Mouse (Mus musculus): ENCODE measurements around the gene Nudt7.

The Nudt7 gene

DNA sequence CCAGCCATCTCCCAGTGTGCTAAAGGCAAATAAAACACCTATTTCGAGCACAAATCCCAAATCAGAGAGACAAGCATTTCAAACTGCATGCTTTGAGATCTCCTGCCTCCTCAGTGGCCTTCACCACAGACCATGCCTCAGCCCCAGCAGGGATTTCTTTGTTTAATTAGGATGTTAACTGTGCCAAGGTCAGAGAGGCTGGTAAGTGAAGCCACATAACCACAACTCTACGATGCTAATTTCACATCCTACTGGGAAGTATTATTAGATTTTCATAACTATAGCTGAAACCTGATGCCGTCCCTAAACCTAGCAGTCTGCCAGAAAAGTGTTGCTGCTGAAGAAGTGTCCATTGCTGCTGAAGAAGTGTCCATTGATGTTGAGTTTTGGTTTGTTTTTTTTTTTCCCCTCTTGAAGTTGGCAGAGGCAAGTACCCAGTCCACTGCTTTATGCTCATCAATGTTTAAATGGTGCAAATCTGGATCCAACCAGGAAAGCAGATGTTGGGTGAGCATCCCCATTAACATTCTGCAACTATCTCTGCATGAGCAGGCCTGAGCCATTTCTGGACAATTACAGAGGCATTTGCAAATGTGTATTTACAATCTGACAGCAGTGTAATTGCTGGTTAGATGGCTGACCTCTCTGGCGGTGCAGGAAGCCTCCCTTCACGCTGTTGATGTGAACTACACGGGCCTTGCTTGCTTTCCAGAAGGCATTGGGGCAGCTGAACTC is 20.1 kb downstream of the Nudt7 start:
- no peak for DNase-seq

DNA sequence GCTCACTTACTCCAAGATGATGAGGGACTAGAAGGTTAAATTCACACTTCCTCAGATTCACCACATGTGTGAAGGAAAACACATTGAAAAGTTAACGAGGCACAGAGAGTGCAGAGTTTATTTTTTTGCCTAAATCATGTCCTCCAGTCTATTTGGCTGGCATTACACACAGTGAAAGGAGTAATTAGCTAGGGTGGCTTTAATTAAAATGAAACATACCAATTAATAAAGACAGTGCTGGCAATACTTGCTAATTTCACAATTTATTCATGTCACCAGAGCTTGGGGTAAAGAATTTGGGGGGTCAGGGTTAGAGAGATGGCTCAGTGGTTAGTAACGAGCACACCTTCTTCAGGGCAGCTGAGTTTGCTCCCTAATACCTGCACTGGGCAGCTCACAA is 25.2 kb downstream of the Nudt7 start:
- DNase-seq = no peak

DNA sequence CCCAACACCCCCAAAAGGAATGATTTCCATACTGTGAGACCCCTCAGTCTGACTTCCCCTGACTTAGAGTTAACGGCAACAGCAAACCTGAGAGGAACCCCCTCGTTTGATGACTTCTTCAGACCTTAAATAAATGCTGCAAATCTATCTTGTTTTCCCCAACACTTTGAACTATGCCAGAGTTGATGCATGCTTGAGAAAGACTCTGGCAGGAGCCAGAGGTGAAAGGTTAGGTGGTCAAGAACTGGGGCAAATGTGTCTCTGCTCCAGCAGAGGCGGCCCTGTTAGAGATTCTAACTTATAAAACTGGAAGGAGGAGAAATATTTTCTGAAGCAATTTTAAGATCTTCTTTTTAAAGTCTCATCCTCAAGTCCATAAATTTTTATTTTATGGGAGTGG is 26.3 kb downstream of the Nudt7 start:
- no peak for DNase-seq

DNA sequence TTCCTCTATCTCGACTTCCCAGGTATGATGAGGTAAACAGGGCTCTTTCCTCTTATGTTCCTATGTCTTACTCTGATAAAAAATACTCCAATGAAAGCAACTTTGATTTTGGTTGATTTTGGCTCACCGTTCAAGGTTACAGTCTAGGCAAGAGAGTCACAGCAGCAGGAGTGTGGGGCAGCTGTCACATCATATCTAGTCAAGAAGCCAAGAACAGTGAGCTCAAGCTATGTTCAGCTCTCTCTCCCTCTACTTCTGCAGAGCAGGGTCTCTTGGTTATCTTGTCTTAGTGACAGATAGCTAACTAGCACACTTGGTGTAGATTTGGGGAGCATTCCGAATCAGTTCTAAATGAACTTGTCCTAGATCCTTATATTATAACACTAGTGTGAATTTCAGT is 30.5 kb downstream of the Nudt7 start:
- DNase-seq = no peak

DNA sequence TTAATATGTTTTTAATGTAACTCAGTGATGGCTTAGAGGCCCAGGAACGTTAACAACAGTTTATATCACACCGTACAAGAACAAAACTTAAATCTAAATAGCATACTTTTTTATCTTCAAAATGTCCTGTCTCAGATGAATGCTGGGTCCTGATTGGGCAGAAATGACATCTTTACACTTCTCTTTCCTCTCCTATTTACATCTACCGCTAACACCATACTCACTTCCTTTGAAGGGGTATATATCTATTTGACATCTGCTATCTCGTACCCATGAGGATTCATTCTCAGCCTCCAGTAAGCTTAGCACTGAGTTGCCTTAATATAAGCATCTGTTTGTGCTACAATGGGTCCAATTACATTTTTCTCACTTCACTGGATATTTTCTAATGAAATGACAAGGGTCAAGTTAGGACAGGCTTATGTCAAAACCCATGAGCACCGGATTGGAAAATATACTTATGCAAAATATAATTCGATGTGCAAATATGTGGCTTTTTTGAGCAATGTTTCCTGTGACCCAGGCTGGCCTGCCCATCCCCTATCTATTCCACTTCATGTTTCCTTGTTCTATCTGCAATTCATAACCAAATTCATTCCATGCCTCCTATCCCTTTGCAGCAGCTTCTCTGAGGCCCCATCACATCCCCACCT is 31.2 kb downstream of the Nudt7 start:
- no peak for DNase-seq

DNA sequence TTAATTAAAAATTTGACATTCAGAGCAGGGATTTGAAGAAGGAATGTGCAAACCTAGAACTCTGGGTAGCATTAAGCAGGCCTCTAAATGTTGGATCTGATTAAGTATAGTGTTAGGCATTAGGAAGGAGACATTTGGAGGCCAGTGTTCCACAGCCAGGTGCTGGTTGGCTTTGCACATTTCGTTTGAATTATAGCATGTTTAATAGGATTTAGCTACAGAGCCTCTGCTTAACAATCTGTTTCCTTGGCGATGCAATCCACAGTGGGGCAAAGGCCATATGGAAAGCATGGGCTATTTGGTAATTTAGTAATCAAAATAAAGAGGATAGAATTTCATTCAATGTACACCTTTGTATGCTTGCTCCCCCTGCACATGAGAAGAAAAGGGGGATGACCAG is 32.4 kb downstream of the Nudt7 start:
- DNase-seq = no peak

DNA sequence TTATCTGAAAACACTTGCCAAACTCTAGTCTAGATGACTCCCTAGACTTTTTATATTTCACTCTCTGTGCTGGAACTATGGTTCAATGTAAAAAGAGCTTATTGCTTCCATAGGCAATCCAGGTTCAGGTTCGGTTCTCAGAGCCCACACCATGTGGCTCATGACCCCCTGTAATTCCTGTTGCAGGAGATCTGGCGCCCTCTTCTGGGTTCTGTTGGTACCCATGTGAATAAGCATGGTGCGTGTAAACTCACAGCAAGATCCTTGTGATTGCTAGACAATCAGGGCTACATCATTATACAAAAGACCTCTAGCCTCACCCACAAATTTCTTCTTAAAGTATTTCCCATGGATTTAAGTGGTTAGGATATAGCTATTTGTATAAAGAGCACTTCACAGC is 43.4 kb downstream of the Nudt7 start:
- DNase-seq = peak; percentile 41

DNA sequence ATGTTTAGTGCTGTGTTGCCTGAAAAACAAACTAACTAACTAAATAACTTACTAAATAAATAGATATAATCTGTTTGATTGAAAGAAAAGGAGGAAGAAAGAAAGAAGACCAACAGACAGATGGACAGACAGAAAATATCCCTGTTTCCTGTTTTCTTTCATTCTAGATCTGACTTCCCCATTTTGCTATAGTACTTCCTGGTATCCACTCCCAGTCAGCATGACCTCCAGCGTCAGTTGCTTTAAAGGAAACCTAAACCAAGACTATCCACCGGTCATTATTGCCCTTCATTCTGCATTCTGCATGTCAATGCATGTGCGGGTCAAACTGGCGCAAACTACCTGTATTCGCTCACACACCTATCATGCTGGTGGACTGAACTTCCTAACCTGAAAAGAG is 60.0 kb downstream of the Nudt7 start:
- DNase-seq = no peak

DNA sequence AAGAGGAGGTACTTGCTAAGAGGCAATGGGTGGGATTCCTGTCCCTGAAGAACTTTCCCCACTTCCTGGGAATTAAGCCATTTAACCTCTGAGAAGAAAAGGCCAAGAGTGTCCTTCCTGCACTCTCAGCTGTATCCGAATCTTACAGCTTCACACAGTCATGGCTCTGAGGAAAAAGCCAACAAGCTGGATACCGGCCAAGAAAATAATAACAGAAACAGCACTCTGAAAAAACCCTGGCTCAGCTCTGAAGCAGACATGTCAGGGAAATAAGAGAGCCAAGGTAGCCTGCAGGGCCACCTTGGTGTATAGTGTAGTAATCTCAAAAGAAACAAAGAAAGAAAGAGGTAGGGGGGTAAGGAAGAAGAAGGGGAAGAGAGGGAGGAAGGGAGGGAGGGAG is 65.6 kb downstream of the Nudt7 start:
- no peak for DNase-seq

All from thymus, postnatal 4 days (tissue).